Mouse (Mus musculus): ENCODE data around the gene Pno1.
"Not testable (repeated sequence)": the region's sequence is repeated elsewhere in the genome, so short reads cannot be mapped to it uniquely, and the experiment has no call there.

Pno1 gene

DNA sequence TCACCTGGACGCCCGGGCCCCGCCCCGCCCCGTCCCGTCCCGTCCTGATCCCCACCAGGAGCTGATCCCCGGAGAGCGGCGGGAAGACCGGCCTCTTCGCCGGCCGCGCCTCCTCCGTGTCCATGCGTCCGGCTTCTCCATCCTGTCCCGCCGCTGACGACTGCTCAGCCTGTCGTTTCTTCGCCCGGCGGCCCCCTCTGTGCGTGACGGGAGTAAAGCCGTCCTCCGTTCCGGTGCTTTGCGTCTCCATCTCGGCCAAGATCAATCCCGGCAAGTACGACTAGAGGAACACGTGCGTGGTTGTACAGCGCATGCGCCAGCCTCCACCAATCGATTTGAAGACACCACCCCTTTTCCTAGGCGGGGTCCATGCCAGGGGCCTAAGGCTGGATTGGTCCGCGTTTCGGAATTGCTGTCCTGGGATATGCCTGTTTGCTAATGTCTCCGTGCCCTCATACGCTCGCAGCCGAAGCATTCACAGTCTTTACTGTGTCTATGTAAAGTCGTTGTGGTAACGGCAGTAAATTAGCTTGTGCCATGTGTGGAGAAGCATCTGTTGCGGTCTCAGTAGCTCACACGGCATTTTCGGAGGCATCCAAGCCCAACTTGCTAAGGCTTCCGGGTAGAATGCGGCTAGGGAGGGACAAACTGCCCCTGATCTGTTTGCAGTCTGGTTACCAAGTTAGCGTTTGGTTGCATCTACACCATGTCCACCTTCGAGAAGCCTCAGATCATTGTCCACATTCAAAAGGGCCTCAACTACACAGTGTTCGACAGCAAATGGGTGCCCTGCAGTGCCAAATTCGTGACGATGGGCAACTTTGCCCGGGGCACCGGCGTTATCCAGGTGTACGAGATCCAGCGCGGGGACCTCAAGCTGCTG lies at the start of gene Pno1:
Pno1 (minus strand) TSS at position 311 of the 883 bp plus-strand sequence.
- peak; percentile 99 for DNase-seq (ENCODE audit: low read depth, low spot score)

DNA sequence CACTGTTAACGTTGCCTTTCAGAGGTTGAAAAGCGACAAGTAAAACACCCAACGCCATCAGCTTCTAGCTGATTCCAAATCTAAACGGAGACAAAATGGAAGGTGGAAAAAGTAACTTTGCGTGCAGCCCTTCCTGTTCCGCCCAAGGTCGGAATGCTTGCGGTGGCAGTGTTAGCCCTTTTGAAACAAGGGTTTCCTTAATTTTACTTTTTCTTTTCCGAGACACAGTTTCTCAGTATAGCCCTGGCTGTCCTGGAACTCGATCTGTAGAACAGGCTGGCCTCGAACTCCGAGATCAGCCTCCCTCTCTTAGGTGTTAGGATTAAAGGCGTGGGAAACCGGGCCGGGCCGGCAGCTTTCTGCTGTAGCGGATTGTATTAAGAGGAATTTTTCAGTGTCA lies 46.5 kb upstream of the Pno1 start:
- no peak for DNase-seq (ENCODE audit: low read depth, low spot score)

DNA sequence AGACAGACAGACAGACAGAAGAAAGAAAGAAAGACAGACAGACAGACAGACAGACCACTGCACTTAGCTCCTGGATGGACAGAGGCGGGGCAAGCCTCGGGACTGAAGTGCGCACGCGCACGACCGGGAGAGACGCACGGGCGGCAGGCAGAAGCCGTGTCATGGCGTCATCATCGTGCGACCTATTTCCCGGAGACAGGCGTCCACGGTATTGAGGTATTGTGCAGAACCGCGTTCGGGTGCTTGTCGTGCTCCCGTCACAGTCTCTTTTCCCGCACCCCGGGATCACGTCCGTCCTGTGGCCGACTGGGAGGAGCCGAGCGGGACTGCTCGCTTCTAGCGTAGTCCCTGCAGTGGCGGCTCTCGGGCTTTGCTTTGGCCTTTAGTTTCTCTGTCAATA lies 46.1 kb upstream of the Pno1 start, which contains the start of gene C1d:
C1d (plus strand) TSS at position 137 of the 400 bp plus-strand sequence.
- peak; percentile 99 for DNase-seq (ENCODE audit: low read depth, low spot score)

DNA sequence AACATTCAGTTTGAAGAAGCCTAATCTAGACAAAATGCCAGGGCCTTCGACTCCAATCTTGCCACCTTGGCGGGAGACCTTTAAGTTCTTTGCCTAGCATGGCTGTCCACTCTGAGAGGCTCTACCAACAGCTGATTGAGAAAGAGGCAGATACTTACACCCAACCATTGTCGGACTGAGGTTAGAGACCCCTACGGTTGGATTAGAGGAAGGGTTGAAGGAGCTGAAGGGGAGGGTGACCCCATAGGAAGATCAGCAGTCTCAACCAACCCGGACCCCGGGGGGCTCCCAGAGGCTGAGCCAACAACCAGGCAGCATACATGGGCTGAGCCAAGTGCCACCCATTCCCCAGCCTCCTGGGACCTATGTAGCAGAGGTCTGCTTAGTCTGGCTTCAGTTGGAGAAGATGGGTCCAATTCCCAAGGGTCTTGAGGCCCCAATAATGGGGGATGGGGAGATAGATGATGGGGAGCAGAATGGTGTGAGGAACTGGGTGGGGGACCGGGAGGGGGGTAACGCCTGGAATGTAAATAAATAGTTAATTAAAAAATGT lies 45.5 kb upstream of the Pno1 start:
- no peak for DNase-seq (ENCODE audit: low read depth, low spot score)

DNA sequence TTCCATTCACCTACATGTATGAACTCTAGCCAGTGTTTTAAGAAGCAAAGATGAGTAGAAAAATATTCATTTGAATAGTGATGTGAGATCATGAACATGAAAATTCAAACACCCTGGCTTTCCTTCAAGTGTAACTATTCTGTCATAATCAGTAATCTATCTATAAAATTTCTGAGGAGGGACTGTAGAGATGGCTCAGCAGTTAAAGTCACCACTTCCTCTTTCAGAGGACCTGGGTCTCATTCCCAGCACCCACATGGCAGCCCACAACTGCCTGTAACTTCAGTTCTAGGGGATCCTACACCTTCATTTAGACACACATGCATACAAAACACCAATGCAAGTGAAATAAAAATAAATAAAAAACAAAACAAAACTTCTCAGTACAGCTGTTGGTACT lies 37.3 kb upstream of the Pno1 start:
- no peak for DNase-seq (ENCODE audit: low read depth, low spot score)

DNA sequence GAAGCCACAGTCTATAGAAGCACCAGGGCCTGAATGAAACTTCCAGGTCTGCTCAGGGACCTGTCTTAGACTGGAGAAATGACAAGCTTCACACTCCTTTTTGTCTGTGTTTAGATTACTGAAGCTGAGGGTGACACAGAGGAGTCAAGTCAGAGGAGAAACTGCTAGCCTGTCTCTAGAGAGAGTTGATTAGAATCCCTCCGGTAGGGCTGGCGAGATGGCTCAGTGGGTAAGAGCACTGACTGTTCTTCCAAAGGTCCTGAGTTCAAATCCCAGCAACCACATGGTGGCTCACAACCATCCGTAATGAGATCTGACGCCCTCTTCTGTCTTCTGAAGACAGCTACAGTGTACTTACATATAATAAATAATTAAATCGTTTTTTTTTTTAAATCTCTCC lies 27.2 kb upstream of the Pno1 start:
- DNase-seq (ENCODE audit: low read depth, low spot score) = not testable (repeated sequence)

DNA sequence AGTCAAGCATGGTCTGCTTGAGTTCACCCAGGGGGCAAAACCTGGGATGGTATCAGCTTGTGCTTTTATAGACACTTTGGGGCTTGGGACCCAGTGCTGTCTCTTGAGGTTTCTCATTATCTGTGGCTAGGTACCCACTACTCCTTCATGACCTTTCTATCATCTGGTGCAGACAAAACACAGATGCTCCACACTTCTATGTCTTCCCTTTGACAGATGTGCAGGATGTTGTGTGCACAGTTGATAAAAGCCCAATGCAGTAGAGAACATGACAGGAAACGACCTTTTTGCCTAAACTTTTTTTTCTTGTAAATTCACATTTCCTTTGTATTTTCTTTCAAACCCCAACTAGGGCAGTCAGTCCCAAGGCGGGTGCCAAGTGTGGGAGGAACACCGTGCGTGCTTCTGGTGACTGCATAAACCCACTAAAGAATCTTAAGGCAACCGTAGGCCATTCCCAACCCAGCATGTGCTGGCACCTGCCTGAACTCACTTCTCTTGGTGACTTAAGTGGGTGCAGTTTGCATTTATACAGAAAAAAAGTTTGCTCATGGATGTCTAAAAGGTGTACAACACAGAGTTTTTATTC lies 25.2 kb upstream of the Pno1 start:
- peak; percentile 29 for DNase-seq (ENCODE audit: low read depth, low spot score)

DNA sequence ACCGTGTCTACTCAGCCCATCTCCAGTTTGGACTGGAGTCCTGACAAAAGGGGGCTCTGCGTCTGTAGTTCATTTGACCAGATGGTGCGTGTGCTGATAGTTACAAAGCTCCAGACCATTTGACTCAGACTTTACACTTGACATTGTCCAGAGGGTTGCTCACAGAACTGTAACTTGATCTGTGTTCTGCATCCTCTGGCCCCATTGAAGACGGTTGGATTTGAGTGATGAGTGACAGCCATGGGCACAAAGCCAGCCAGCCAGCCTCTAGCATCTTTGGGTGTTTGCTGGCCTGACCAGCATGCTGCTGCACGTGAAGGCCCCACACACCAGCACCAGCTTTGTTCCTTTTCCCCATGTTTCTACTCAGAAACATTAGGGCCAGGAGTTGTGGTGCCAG lies 21.4 kb upstream of the Pno1 start:
- DNase-seq (ENCODE audit: low read depth, low spot score) = no peak

DNA sequence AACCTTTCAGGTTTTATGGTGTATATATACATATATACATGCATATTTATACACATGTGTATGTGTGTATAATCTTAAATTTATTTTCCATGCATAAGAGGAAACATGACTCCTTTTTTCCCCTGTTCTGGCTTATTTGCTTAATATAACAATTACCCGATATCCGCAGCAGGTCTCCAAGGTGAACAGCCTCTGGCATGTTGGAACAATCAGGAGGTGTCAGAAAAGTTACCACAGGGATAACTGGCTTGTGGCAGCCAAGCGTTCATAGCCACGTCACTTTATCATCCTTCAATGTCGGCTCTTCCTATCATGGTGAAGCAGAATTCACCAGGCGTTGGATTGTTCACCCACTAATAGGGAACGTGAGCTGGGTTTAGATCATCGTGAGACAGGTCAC lies 9.8 kb upstream of the Pno1 start:
- no peak for DNase-seq (ENCODE audit: low read depth, low spot score)

DNA sequence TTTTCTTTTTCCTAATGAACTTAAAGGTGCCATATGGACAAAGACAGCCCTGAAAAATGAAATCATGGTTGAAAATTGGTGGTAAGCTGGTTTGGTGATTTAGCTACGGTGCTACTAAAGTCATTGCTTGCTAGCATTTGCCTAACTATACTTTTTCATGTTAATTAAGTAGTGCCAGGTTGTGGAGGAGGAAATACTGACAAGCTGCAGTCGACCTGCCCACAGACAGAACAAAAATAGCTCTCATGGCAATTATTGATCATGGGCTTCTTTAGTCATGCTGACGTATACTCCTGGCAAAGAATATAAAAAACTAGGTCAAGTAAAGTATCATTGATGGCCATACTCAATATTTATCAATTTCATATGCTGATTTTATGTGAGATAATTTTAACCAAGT lies 4.1 kb upstream of the Pno1 start:
- DNase-seq (ENCODE audit: low read depth, low spot score) = peak; percentile 57

DNA sequence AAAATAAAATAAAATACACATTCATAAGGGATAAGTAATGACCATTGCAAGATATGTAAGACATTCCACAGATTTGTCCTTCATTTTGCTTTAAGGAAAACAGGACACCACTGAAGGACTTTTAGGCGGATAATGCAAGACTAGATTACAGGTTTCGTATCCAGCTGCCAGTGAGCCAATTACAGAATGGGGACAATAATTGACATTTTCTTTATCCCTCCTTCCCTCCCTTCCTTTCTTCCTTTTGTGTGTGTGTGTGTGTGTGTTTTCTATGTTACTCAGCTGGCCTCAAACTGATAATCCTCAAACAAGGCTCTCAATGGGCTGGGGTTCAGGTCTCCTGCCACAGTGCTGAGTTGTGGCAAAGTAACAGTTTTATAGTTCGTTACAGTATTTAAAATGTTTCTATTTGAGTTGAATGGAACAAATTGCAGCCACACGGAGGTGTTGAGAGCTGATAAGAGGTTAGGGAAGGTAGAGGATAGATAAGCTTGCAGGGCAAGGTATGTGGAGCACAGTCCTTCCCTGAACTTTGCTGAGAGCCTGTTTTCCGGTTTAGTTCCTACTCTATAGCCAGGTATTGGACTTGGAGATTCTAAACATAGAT lies 1.6 kb upstream of the Pno1 start:
- DNase-seq (ENCODE audit: low read depth, low spot score) = no peak

DNA sequence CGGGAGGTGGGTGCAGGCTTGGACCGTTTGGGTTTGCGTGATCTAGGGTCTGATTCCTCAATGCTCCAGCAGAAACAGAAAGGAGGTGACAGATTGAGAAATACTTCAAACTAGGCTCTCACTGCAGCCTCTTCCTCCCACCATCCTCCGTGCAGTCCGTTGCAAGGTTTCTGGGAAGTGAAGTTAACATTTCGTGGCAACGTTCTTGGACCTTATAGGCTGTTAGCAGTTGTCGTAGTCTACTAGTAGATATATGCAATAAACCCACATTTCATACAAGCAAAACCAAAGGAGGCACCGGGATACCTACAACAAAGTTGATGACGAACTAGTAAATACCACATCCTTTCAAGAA lies 750 bp upstream of the Pno1 start:
- DNase-seq (ENCODE audit: low read depth, low spot score) = peak; percentile 68

DNA sequence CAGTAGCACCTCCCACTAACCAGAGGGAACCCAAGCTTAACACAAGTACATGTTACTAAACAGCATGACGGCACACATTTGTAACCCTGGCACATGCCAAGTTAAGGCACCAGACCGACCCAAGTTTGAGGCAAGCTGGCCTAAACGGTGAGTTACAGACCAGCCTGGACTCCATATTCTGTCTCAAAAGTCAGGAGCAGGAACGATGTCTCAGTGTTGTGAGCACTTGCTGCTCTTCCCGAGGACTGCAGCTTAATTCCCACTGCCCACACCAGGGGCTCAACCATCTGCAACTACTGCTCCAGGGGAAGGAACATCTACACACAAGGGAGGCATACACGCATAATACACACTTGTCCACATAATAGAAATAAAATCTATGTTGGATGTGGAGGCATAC lies 8.9 kb downstream of the Pno1 start:
- DNase-seq (ENCODE audit: low read depth, low spot score) = no peak

DNA sequence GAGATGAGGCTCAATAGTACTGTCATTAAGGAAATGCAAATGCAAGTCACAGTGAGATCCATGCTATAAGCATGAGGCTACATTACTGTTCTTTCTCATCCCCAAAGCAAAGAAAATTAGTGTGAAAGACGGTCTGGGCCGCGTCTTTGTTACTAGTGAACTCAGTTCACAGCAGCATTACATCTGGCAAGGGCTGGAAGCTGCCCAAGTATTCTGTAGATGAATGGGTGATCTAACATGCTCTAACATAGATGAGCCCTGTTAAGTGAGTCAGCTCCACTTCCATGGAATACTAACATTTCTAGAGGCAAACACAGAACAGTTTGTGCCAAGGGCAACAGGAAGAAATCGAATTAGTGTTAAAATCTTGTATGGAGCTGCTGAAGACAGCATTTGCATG lies 10.4 kb downstream of the Pno1 start:
- no peak for DNase-seq (ENCODE audit: low read depth, low spot score)

DNA sequence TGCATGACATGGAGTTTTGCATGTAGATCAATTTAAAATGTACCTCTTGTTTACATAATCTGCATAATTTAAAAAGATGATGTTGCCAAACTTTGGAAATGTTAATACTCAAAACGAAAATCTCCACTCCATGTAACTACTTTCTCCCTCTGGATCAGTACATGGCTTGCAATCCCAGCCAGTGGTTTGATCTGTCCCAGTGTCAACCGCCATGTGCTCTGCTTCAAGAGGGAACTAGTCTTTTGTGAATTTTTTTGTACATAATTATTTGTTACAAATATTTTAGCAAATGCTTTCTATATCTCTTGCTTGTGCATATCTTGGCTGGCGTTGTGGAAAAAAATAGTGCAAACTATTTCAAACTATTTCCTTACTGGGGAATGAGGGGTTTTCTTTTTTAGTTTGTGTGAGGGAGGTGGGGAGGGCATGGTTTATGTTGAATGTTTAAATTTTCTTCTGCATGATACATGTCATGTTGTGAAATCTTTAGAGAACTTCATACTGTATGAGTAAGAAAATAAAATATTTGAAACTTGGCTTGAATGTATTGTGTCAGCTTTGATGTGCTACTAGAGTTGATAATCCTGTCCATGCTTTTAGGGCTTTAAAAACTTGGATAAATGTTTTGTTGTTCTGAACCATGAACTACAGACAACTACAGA lies 11.4 kb downstream of the Pno1 start:
- DNase-seq (ENCODE audit: low read depth, low spot score) = no peak

DNA sequence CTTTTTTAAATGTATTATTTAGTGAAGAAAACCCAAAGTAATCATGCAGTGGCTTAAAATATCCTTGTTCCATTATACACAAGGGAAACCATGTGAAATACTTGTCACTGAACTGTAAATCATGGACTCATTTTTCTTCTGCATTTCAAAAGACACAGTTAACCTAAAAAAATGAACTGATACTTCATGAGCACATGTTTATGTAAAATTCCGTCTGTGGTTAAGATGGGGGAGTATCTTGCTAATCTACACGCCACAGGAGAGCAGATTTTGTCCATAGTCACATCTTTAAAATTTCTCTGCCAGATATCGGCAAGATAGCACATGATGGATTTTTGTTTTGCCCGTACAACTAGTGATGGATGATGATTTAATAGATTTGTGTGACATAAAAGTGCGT lies 12.2 kb downstream of the Pno1 start:
- DNase-seq (ENCODE audit: low read depth, low spot score) = no peak

DNA sequence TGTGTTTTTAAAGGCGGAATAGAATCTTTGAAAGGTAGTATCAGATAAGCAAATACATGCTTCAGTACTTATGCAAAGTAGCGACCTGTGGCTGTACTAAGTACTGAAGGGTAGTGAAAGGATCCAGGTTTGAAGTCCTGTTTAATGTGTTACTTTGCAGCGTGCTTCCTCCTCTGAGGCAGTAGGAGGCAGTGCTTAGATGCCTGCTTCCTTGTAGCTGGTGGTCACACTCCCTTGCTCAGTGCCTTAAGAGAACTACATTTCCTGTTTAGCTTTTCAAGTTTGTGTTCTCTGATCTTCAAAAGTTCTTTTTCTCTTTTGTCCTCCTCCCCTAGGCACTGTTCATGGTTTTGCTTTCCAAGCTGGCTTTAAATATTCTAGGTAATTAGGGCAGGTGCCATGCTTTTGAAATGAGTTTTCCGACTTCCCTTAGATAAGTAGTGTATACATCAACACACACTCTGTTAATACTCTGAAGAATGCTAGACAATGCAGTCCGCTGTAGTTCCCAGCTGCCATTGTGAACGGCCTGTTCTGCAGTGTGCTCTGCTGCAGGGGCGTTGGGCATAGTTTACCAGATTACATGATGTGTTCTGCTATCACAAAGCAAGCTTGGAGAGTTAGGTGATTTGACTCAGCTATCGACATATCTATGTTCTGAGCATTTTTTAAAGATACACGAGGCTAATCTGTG lies 19.1 kb downstream of the Pno1 start:
- DNase-seq (ENCODE audit: low read depth, low spot score) = no peak

DNA sequence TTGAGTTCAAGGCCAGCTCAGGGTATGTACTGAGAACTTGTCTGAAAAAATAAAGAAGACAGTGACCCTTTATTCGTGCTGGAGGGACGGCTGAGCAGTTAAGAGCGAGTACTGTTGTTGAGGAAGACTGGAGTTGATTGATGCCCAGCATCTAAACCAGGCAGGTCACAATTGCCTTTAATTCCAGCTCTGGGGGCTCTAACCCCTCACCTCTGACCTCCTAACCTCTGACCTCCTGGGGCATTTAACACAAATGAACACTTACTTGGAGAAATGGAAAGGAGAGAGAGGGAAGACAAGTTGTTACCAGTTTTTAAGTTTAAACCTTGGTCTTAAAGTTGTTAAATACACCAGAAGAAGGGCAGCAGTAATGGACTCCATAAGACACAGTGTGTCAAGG lies 22.6 kb downstream of the Pno1 start:
- DNase-seq (ENCODE audit: low read depth, low spot score) = no peak

DNA sequence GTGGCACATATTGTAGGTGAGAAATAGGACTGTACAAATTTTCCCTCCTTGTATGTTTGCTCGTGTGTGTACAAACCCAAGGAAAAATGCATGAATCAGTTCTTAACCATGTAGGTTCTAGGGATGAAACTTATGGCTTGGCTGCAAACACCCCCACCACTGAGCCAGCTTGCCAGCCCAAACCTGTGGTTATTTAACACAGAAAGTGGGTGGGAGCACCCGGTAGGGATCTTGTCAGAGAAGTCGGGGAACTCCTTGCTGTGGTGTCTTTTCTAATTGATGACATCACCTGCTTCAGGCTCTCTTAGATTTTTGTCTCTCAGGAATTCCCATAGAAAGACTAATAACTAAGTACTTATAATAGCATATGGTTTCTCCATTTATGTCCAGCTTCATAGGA lies 23.7 kb downstream of the Pno1 start:
- DNase-seq (ENCODE audit: low read depth, low spot score) = peak; percentile 53

DNA sequence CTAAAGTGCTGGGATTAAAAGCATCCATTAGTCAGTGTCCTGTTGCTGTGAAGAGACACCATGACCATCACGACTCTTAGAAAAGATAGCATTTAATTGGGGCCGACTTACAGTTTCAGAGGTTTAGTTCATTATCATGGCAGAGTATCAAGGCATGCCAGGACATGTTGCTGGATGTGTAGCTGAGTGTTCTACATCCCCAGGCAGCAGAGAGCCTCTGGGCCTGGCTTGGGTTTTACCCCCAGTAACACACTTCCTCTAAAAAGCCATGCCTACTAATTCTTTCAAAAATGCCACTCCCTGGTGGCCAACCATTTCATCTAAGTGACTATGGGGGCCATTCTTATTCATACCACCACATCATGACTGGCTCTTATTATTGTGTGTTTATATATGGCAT lies 28.2 kb downstream of the Pno1 start:
- DNase-seq (ENCODE audit: low read depth, low spot score) = no peak

DNA sequence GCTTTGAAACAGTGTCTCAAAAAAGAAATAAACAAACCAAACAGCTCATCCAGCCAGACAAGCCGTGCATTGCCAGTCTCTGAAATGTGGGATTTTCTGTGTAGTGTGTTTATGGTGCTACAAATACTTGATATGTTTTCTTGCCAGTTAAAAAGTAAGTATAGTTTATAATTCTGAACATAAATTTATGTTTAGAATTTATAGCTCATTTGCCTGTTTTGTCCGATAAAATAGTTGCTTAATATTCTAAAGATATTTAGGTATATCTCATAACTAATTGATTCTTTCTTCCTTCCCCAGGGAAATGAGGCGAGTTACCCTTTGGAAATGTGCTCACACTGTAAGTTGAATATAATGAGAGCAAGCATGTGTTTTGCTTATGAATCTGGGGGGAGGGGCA lies 29.6 kb downstream of the Pno1 start, which contains the start of gene Wdr92:
Wdr92 (plus strand) TSS at position 301 of the 400 bp plus-strand sequence.
- DNase-seq (ENCODE audit: low read depth, low spot score) = no peak

Measured in brain, adult 2 months (tissue).